Mouse (Mus musculus) C3H10T1/2 (cell line): ENCODE results near the gene Kdm1b. TPM values are rescaled to one million over a fixed set of nuclear protein-coding genes. Genes with fewer than 3 reads are reported as not detected.

Experiments used
- polyA plus RNA-seq, 2 experiments: library from polyadenylated mRNA; unstranded; fragments of >200 nt; fragmentation: generic; extraction: Trizol; gene quantifications; one replicate each; pipeline ENCODE4 v1.2.1; 2012; ENCODE audit warnings: missing spikeins in 2 of 2

Kdm1b gene
- 1 to 10 TPM in 1 of 2 experiments, under 1 TPM in 1; 0.32 to 2.4 TPM for polyA plus RNA-seq

GRCm38 (mm10) chr13:47043030-47043680, at the start of gene Kdm1b:
Gene Kdm1b, plus strand, starts transcription at chr13:47043499.

GRCm38 (mm10) chr13:47014334-47015194, 28.7 kb upstream of the Kdm1b start, which contains the start of gene Nhlrc1:
Gene Nhlrc1, minus strand, starts transcription at chr13:47014850.

GRCm38 (mm10) chr13:47044617-47044947, 1.3 kb downstream of the Kdm1b start, which contains the start of gene Tpmt:
Gene Tpmt, minus strand, starts transcription at chr13:47044737.

GRCm38 (mm10) chr13:47105711-47106579, 62.6 kb downstream of the Kdm1b start, which contains the start of gene Dek:
Gene Dek, minus strand, starts transcription at chr13:47106201.

GRCm38 (mm10) chr13:47122537-47123430, 79.5 kb downstream of the Kdm1b start, which contains the start of gene Rnf144b:
Gene Rnf144b, plus strand, starts transcription at chr13:47122656.

Other genes with a start within 250 kb of the Kdm1b start
- 10 to 100 TPM in 1 of 2 experiments, 1 to 10 TPM in 1; 1.3 to 13.7 TPM for gene Kif13a, start 113.6 kb upstream of the Kdm1b start, polyA plus RNA-seq
- not detected for gene Nhlrc1, start 28.6 kb upstream of the Kdm1b start, polyA plus RNA-seq
- gene Tpmt, start 1.2 kb downstream of the Kdm1b start, polyA plus RNA-seq = 1 to 10 TPM in 1 of 2 experiments, under 1 TPM in 1; 0.27 to 3.7 TPM
- 10 to 100 TPM in 1 of 2 experiments, 1 to 10 TPM in 1; 8.1 to 20.2 TPM for gene Dek, start 62.7 kb downstream of the Kdm1b start, polyA plus RNA-seq
- under 1 TPM; 0.02 to 0.07 TPM for gene Rnf144b, start 79.2 kb downstream of the Kdm1b start, polyA plus RNA-seq